Mouse (Mus musculus) G1E (cell line): ENCODE measurements around the gene Fxyd1.

Experiments used
- CTCF ChIP-seq: IDR thresholded peaks from 2 replicates; pipeline ENCODE4 v1.5.1; 2012; ENCODE audit warnings: low read depth, low read length, inconsistent platforms, mixed read lengths
- GATA1 ChIP-seq: IDR thresholded peaks from 2 replicates; pipeline ENCODE4 v1.6.1; 2012; ENCODE audit warnings: borderline replicate concordance, low read length, inconsistent platforms, mixed read lengths
- TAL1 ChIP-seq: conservative IDR thresholded peaks from 2 replicates; pipeline ENCODE4 v1.6.1; 2012; ENCODE audit warnings: low read depth, low read length, inconsistent platforms, mixed read lengths

- TF ChIP-seq CTCF (no peak), GATA1 (no peak), TAL1 (no peak)
Observed at GRCm38 (mm10) chr7:31087262-31087661, 30.3 kb upstream of the Fxyd1 start.
